Mouse (Mus musculus) stomach, postnatal 0 days (tissue): ENCODE measurements around the gene Ccdc89.
A peak's percentile ranks its signal among the peaks of the same experiment; 100 is the strongest.

Experiments used
- CTCF ChIP-seq: IDR thresholded peaks from 2 replicates; pipeline ENCODE4 v1.5.1; 2016; ENCODE audit warnings: antibody characterized with exemption, low read depth, mild to moderate bottlenecking, moderate library complexity
- EP300 ChIP-seq: optimal IDR thresholded peaks from 2 replicates; pipeline ENCODE3; 2016; ENCODE audit warnings: antibody characterized with exemption

GRCm38 (mm10) chr7:90426020-90427001 is at the start of gene Ccdc89:
- TF ChIP-seq CTCF (no peak), EP300 (peak; percentile 80)
